Mouse (Mus musculus) stomach, adult 2 months (tissue): ENCODE results near the gene Morc4. TPM values are rescaled to one million over a fixed set of nuclear protein-coding genes. Genes with fewer than 3 reads are reported as not detected.

Source experiments
- polyA plus RNA-seq: library from polyadenylated mRNA; depleted of rRNA; stranded (reverse); fragments of >200 nt; gene quantifications from 2 replicates; pipeline ENCODE4 v1.2.3, GENCODE M21; 2012; rRNA removed

Gene Morc4
- polyA plus RNA-seq: 0.45 and 0.74 TPM in 2 replicates

DNA sequence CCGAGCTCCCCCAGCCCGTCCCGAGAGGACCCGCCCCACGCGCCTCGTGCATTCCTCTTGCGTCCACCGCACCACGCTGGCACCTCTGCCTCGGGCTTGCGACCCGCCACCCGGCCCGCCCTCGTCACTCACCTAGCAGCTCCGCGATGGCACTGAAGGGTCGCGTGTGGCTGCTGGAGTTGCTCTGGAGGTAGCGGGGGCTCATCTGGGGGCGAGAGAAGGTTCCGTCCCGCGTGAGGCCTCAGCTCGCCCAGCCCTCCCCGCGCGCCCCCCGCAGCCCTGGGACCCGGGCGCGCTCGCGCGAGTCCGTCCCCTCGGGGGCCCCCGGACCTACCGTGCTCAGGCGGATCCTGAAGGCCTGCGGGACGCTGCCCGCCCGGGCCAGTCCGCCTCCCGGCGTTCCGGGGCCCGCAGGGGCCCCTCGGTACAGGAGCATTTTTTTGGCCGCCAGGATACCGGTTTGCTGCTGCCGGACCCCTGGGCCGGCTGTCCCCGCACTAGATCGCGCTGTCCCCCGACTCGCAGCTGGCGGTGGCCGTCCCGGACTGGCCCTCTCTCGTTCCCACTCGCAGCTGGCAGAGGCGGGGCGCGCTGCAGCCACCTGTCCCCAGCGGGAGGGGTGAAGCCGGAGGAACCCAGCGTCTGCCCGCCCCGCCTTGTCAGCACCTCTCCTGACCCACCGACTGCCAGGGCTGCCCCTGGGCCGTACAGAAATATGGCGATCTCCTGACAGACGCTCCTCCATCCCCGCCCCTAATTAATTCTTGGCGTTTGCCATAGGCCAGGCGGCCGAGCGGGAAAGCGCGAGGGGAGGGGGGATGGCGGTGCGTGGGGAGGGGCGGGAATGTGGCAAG, at the start of gene Morc4:
Morc4 (minus strand) TSS at position 740 of the 854 bp plus-strand sequence.

DNA sequence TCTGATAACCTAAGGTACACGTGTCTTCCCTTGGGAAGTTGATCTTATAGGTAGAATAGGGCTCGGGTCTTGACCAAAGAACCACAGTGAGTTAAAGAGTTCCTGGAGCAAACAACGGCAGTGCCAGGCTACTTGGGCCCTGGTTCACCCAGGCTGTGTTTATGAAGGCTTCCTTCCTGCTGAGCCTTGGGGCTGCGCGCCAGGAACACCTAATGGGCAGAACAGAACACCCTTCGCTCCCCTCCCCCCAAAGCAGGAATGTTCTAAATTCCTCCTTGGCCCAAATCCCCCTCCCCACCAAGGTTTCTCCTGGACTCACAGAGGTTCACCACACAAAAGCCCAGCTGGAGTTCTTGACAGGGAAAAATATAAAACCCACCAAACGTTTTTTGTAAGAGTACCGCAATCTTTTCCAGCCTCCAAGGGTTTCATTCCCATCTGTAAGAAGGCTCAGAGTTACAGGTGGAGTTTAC, 71.0 kb downstream of the Morc4 start, which contains the start of gene Cldn2:
Cldn2 (plus strand) TSS at position 423 of the 473 bp plus-strand sequence.

DNA sequence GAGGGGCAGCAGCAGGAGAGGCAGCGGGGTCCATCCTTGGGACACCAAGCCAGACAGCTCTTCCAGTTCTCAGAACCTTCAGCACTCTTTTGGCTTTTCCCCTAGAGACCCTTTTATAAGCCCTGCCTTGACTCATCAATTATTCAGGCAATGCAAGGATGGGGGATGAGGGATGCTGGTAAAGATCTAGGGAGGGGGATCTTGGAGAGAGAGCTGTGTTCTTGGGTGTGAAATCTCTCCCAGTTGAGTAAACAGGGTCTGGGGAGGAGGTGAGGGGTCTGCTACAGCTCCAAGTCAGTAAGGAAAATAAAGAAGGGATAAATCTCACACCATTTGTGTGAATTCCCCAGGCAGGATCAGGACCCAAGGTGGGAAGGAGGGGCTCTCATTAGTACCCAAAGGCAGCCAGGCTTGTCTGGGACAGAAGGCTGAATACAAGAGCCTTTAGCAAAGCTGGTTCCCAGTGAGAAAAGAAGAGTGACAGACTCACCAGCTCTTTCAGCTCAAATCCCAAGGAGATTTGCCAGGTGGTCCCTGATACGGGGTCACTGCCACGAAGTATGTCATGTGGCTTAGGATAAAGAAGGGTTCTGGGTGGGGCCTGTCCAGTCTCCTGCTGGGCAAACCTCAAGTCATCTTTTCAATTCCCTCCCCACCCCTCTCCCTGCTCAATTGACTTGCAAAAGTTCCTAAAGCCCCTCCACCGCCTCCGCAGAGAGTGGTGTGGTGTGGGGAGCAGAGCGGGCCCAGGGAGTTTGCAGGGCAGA, 89.0 kb downstream of the Morc4 start, which contains the start of gene Ripply1:
Ripply1 (minus strand) TSS at position 76 of the 767 bp plus-strand sequence.

Other genes starting within 250 kb of the Morc4 start
- 0.10 and 0.39 TPM in 2 replicates for gene Tbc1d8b, start 186.7 kb downstream of the Morc4 start, polyA plus RNA-seq
- gene Gm15013, start 157.2 kb downstream of the Morc4 start, polyA plus RNA-seq: not detected in 2 replicates
- not detected in 2 replicates for gene Ripply1, start 89.3 kb downstream of the Morc4 start, polyA plus RNA-seq
- gene Cldn2, start 70.8 kb downstream of the Morc4 start, polyA plus RNA-seq: 2.3 and 3.6 TPM in 2 replicates
- 0.18 TPM in 1 of 2 replicates, not detected in the other for gene Rbm41, start 126.9 kb upstream of the Morc4 start, polyA plus RNA-seq
- 0.57 TPM in 2 replicates for gene Nup62cl, start 191.0 kb upstream of the Morc4 start, polyA plus RNA-seq
- not detected in 2 replicates for gene Pih1h3b, start 191.2 kb upstream of the Morc4 start, polyA plus RNA-seq